Mouse (Mus musculus): ENCODE results near the gene Lpxn. TPM values are rescaled to one million over a fixed set of nuclear protein-coding genes. Genes with fewer than 3 reads are reported as not detected.
A peak's percentile ranks its signal among the peaks of the same experiment; 100 is the strongest.

Gene Lpxn
- polyA plus RNA-seq, 1 experiment from 2014 or later: 1.2 TPM

DNA sequence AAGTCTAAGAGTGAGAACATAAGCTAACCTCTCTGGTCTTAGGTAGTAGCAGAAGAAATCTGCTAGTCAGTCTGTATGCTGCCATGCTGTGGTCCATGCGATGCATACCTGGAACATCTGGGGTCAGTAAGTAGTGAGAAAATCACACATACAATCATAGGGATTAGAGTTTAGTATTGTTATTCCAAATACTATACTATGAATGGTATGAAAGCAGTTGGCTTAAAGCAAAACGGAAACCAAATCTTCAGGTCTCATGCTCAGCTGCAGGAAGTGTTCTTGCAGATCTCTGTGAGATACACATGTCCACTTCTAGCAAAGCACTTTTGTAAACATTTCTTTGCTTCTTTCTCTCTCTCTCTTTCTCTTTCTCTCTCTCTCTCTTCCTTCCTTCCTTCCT lies 10.2 kb downstream of the Lpxn start:
- Histone ChIP-seq H3K4me1 (no peaks in the 10 kb centered on the region), H3K9me3 (replicated peaks) (no peaks in the 10 kb centered on the region), H3K27me3 (replicated peaks) (no peaks in the 10 kb centered on the region), H3K9ac (replicated peaks) (no peak overlapping the region), H3K27ac (replicated peaks) (no peak overlapping the region), H3K4me3 (replicated peaks) (no peak overlapping the region), H3K4me2 (no peak overlapping the region), H3K36me3 (no peaks in the 10 kb centered on the region)
- 79% methylated on average over 2 of the region's 2 CpGs for WGBS
- no peak for ATAC-seq (ENCODE audit: low FRiP score)

- WGBS: 70% methylated on average over 1 of the region's 1 CpGs
- no peak overlapping the region for H3K4me2 ChIP-seq
- H3K36me3 ChIP-seq: no peaks in the 10 kb centered on the region
- no peak overlapping the region for H3K4me3 ChIP-seq (replicated peaks)
- H3K4me1 ChIP-seq: no peaks in the 10 kb centered on the region
- ATAC-seq (ENCODE audit: low FRiP score): no peak
- H3K9ac ChIP-seq (replicated peaks): no peak overlapping the region
- no peaks in the 10 kb centered on the region for H3K9me3 ChIP-seq (replicated peaks)
- no peaks in the 10 kb centered on the region for H3K27me3 ChIP-seq (replicated peaks)
- H3K27ac ChIP-seq (replicated peaks): no peak overlapping the region
These were observed 16.8 kb downstream of the Lpxn start for GRCm38 (mm10) chr19:12812644-12813364.

DNA sequence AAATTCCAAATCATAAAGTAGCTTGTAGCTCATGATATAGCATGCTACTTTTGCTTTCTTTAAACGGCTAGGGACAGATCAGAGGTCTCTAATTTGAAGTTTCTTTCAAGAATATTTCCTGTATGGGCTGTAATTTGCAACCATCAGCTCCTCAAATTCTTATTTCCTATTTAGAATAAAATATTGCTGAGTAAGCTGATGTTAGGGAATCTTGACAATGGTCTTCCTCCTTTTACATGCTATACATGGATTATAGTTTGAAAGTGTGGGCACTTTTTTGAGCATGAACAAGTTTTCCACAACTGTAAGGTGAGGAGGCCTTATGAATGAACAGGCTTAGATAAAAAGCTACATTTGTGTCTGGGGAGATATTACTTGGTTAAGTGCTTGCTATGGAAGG lies 17.9 kb downstream of the Lpxn start:
- no peaks in the 10 kb centered on the region for H3K4me1 ChIP-seq
- H3K4me2 ChIP-seq: no peak overlapping the region
- H3K9ac ChIP-seq (replicated peaks): no peak overlapping the region
- H3K9me3 ChIP-seq (replicated peaks): no peaks in the 10 kb centered on the region
- no peak for ATAC-seq (ENCODE audit: low FRiP score)
- no peaks in the 10 kb centered on the region for H3K27me3 ChIP-seq (replicated peaks)
- no peak overlapping the region for H3K4me3 ChIP-seq (replicated peaks)
- H3K27ac ChIP-seq (replicated peaks): no peak overlapping the region
- 80% methylated on average over 1 of the region's 1 CpGs for WGBS
- no peaks in the 10 kb centered on the region for H3K36me3 ChIP-seq

GRCm38 (mm10) chr19:12818507-12818906 lies 22.5 kb downstream of the Lpxn start:
- 90% methylated on average over 1 of the region's 1 CpGs for WGBS
- H3K9me3 ChIP-seq (replicated peaks): no peaks in the 10 kb centered on the region
- H3K4me2 ChIP-seq: no peak overlapping the region
- no peaks in the 10 kb centered on the region for H3K4me1 ChIP-seq
- no peaks in the 10 kb centered on the region for H3K27me3 ChIP-seq (replicated peaks)
- H3K27ac ChIP-seq (replicated peaks): no peak overlapping the region
- no peaks in the 10 kb centered on the region for H3K36me3 ChIP-seq
- no peak overlapping the region for H3K4me3 ChIP-seq (replicated peaks)
- H3K9ac ChIP-seq (replicated peaks): no peak overlapping the region
- ATAC-seq (ENCODE audit: low FRiP score): no peak

DNA sequence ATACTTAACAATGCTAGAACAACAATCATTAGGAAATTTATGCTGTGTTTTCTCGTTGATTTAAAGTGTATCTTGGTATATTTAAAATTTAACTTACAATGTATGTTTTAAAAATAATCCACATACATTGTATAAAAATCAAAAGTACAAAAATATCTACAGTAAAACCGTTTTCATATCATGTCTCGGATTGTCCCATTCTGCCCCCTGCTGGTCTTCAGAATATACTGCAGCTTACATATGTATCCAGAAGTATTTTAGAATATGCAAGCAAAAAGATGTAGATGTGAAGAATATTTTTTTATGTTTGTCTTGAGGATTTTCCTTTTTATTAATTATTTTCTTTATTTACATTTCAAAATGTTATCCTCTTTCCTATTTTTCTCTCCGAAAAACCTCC lies 24.4 kb downstream of the Lpxn start:
- H3K4me3 ChIP-seq (replicated peaks): no peak overlapping the region
- ATAC-seq (ENCODE audit: low FRiP score): no peak
- no peaks in the 10 kb centered on the region for H3K4me1 ChIP-seq
- H3K36me3 ChIP-seq: no peaks in the 10 kb centered on the region
- H3K9ac ChIP-seq (replicated peaks): no peak overlapping the region
- no peaks in the 10 kb centered on the region for H3K27me3 ChIP-seq (replicated peaks)
- 43% methylated on average over 4 of the region's 4 CpGs for WGBS
- H3K9me3 ChIP-seq (replicated peaks): no peaks in the 10 kb centered on the region
- H3K4me2 ChIP-seq: no peak overlapping the region
- H3K27ac ChIP-seq (replicated peaks): no peak overlapping the region

DNA sequence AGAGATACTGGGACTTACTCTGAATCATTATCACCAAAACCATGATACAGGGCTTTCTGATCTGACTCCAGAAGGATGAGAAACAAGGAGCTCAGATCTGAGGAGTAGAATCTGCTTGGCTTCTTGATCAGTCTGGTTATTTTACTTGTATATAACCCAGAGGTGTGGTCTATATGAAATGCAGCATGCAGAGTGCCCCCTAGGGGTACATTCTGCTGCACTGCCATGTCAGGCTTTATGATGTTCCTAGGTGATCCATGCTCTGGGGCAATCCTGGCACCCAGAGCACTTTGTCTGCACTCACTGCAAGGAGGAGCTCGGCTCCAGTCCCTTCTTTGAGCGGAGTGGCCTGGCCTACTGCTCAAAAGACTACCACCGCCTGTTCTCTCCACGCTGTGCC lies 28.6 kb downstream of the Lpxn start:
- WGBS: 78% methylated on average over 4 of the region's 4 CpGs
- Histone ChIP-seq H3K27ac (replicated peaks) (no peak overlapping the region), H3K36me3 (no peaks in the 10 kb centered on the region), H3K27me3 (replicated peaks) (no peaks in the 10 kb centered on the region), H3K4me3 (replicated peaks) (no peak overlapping the region), H3K4me2 (no peak overlapping the region), H3K9ac (replicated peaks) (no peak overlapping the region), H3K4me1 (no peaks in the 10 kb centered on the region), H3K9me3 (replicated peaks) (no peaks in the 10 kb centered on the region)
- no peak for ATAC-seq (ENCODE audit: low FRiP score)

DNA sequence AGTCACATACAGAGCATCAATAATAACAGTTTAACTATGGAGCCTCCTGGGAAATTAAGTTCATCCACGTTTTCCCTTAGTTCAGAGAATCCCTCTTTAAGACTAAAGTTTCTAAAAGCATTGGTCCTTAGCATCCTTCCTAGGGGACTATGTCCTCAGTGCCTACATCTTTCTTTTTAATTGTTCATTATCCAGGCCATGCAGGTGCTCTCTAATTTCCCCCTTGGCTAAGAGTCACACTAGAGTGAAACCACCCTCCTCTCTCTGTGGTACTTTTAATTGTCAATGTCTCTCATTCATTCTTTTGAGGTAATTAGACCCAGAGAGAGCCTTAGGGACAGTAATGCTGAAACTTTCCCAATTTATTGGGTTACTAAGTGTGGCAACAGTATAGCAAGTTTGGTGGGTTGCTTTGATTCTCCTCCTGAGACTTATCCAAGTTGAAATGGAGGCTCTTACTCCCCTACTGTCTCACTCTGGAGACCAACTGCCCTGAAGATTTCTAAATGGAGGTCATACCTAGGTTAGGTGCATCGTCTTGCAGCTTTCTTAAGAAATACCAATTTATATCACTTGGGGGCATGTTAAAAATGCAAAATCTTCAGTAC lies 34.9 kb downstream of the Lpxn start:
- 70% methylated on average over 2 of the region's 2 CpGs for WGBS
- ATAC-seq (ENCODE audit: low FRiP score): peak; percentile 38
- H3K4me2 ChIP-seq: no peak overlapping the region
- no peak overlapping the region for H3K9ac ChIP-seq (replicated peaks)
- H3K4me1 ChIP-seq: no peaks in the 10 kb centered on the region
- H3K9me3 ChIP-seq (replicated peaks): no peaks in the 10 kb centered on the region
- H3K27ac ChIP-seq (replicated peaks): no peak overlapping the region
- H3K27me3 ChIP-seq (replicated peaks): no peaks in the 10 kb centered on the region
- no peaks in the 10 kb centered on the region for H3K36me3 ChIP-seq
- H3K4me3 ChIP-seq (replicated peaks): no peak overlapping the region

- Histone ChIP-seq H3K4me1 (no peaks in the 10 kb centered on the region), H3K27ac (replicated peaks) (no peak overlapping the region), H3K9me3 (replicated peaks) (no peaks in the 10 kb centered on the region), H3K36me3 (no peaks in the 10 kb centered on the region), H3K4me2 (no peak overlapping the region), H3K4me3 (replicated peaks) (no peak overlapping the region), H3K9ac (replicated peaks) (no peak overlapping the region), H3K27me3 (replicated peaks) (no peaks in the 10 kb centered on the region)
- ATAC-seq (ENCODE audit: low FRiP score): no peak
- 78% methylated on average over 1 of the region's 1 CpGs for WGBS
These were observed 35.6 kb downstream of the Lpxn start for GRCm38 (mm10) chr19:12831559-12831958.

GRCm38 (mm10) chr19:12833625-12834024 lies 37.6 kb downstream of the Lpxn start:
- Histone ChIP-seq H3K4me1 (no peaks in the 10 kb centered on the region), H3K4me3 (replicated peaks) (no peak overlapping the region), H3K36me3 (no peaks in the 10 kb centered on the region), H3K9me3 (replicated peaks) (no peaks in the 10 kb centered on the region), H3K27ac (replicated peaks) (no peak overlapping the region), H3K4me2 (no peak overlapping the region), H3K27me3 (replicated peaks) (no peaks in the 10 kb centered on the region), H3K9ac (replicated peaks) (no peak overlapping the region)
- WGBS: 82% methylated on average over 3 of the region's 3 CpGs
- no peak for ATAC-seq (ENCODE audit: low FRiP score)

GRCm38 (mm10) chr19:12838507-12838906 lies 42.5 kb downstream of the Lpxn start:
- WGBS: 89% methylated on average over 1 of the region's 1 CpGs
- ATAC-seq (ENCODE audit: low FRiP score): no peak
- H3K4me3 ChIP-seq (replicated peaks): no peak overlapping the region
- no peaks in the 10 kb centered on the region for H3K4me1 ChIP-seq
- no peak overlapping the region for H3K27ac ChIP-seq (replicated peaks)
- H3K9me3 ChIP-seq (replicated peaks): no peaks in the 10 kb centered on the region
- H3K27me3 ChIP-seq (replicated peaks): no peaks in the 10 kb centered on the region
- H3K36me3 ChIP-seq: no peaks in the 10 kb centered on the region
- H3K9ac ChIP-seq (replicated peaks): no peak overlapping the region
- no peak overlapping the region for H3K4me2 ChIP-seq

DNA sequence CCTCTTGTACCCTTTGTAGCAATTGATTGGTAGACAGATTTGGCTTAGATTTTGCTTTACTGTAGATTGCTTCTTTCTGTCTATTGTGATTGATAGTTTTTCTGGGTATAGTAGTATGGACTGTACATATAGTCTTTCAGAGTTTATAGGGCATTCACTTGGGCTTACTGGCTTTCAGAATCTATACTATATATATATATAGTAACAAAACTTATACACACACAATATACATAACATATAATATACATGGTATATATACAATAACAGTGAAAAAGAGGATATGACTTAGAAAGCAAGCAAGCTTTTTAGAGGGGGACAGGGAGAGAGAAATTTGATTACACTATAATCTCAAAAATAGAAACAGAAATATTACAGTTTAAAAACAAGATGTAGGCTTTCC lies 50.4 kb downstream of the Lpxn start, which contains the start of gene Gm5244:
Gene Gm5244, plus strand, starts transcription at position 301 of the 400 bp plus-strand sequence.
- Histone ChIP-seq H3K36me3 (no peaks in the 10 kb centered on the region), H3K27ac (replicated peaks) (no peak within 1 kb of the TSS), H3K4me1 (no peaks in the 10 kb centered on the region), H3K9ac (replicated peaks) (no peak within 1 kb of the TSS), H3K4me3 (replicated peaks) (no peak within 1 kb of the TSS), H3K4me2 (no peak within 1 kb of the TSS), H3K27me3 (replicated peaks) (no peaks in the 10 kb centered on the region), H3K9me3 (replicated peaks) (no peaks in the 10 kb centered on the region)
- no peak for ATAC-seq (ENCODE audit: low FRiP score)

DNA sequence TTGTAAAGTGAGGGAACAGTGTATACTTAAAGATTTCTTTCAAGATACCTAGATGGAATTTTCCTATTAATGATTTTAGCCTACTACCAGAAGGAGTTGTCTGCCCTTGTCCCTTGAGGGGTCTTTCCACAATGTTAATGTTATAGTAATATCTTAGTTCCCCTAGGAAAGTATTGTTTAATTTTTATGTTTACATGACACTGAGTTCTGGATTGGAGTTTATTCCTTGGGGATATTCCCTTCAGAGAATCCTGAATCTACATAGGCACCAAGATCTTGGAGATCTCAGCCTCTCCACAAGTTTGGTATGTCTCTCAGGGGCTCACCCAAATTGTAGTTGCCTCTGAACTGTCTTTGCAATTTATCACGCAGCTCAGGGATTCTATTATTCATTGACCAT lies 61.0 kb downstream of the Lpxn start, which contains the start of gene Olfr1444:
Gene Olfr1444, plus strand, starts transcription at position 301 of the 400 bp plus-strand sequence.
- ATAC-seq (ENCODE audit: low FRiP score): no peak
- 61% methylated on average over 1 of the region's 1 CpGs for WGBS

More for the DNA sequence above, 61.0 kb downstream of the Lpxn start, which contains the start of gene Olfr1444:
- H3K4me3 ChIP-seq (replicated peaks): no peak within 1 kb of the TSS
- H3K9me3 ChIP-seq (replicated peaks): 0 out of 2 replicates have a peak, but pooled peaks cover 3% of the 10 kb centered on the region
- H3K27ac ChIP-seq (replicated peaks): no peak within 1 kb of the TSS
- no peaks in the 10 kb centered on the region for H3K27me3 ChIP-seq (replicated peaks)
- no peak within 1 kb of the TSS for H3K9ac ChIP-seq (replicated peaks)
- H3K4me2 ChIP-seq: no peak within 1 kb of the TSS
- no peaks in the 10 kb centered on the region for H3K36me3 ChIP-seq
- no peaks in the 10 kb centered on the region for H3K4me1 ChIP-seq

All from neural tube, embryonic 15.5 days (tissue).